Mouse (Mus musculus): ENCODE results near the gene Cryga.

DNA sequence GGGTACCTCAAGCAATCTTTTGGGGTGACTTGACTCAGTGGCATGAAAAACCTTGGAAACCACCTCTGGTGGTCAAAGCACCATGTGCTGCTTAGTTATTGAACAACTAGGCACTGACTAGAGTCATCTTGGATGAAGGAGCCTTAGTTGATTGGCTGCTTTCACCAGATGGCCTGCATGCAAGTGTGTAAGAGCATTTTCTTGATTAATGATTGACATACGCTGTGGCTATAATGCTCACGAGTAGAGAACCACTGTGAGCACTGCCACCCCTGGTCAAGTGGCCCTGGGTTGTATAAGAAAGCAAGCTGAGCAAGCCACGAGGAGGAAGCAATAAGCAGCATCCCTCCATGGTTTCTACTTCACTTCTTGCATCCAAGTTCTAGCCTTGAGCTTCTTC is 27.1 kb upstream of the Cryga start:
- TF ChIP-seq CTCF (IDR thresholded peaks at IDR 0.05; ENCODE audit: insufficient read depth, low read depth, low read length) = no peak
- no peak for TF ChIP-seq POLR2A (IDR thresholded peaks at IDR 0.05; ENCODE audit: insufficient read depth, low read depth, low read length)

All from olfactory bulb, adult 2 months (tissue).